Mouse (Mus musculus) erythroblast, embryonic 14.5 days (primary cell): ENCODE measurements around the gene Sh3pxd2a.

Experiments
- GATA1 ChIP-seq: IDR thresholded peaks from 2 replicates; pipeline ENCODE4 v1.6.1; 2012; ENCODE audit warnings: low read length, inconsistent platforms, mixed read lengths
- TAL1 ChIP-seq: IDR thresholded peaks from 3 replicates; pipeline ENCODE4 v1.6.1; 2012; ENCODE audit warnings: low read length, inconsistent platforms, mixed read lengths

DNA sequence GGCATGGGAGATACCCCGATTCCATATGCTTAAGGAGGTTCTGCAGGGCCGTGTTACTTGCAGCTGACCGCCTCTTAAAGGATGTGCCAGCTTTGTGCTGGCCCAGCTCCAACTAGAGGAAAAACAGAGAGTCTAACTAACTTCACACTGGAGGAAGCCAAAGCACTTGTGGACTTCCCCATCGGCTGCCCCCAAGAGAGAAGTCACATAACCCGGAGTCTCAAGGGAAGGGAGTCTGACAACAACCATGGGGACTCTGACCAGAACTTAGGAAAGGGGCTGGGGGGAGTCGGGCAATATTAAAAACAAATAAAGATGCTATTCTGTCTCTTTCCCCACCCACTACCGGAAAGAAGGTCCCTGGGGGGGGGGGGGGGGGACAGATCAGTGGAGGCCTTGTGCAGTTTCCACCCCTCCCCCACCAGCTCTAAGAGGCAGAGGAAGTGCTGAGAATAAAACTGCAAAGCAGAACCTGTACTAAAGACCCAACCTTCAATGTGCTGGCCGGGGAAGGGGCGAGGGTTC lies 17.3 kb downstream of the Sh3pxd2a start:
- no peak for TF ChIP-seq GATA1
- no peak for TF ChIP-seq TAL1
